In genomic region chr7:112828016-112828695, GRCm38 (mm10) we compare ENCODE assay signal across 11 mouse cellular contexts.
DNase-seq lines count a peak whose midpoint lies in the region; ATAC-seq and TF ChIP-seq lines count a peak whose summit lies in the region.
"Had no signal": no experiment of that assay in that cellular context is flagged by ENCODE, and none has a peak within 500 bp of the region (broad histone marks: within the 10 kb centered on the region; RNA-seq: fewer than 3 reads in every experiment).

No protein-coding gene starts in this region.

- no peak for TF ChIP-seq CTCF in forebrain, postnatal 0 days (IDR thresholded peaks at IDR 0.05; ENCODE audit: low read depth)
- no peak for TF ChIP-seq CTCF in ES-Bruce4 (IDR thresholded peaks at IDR 0.05; ENCODE audit: low read depth, low read length)

- TF ChIP-seq POLR2A in ES-Bruce4 (IDR thresholded peaks at IDR 0.05; ENCODE audit: insufficient read depth, low read length) = no peak

- H3K27me3 ChIP-seq in forebrain, embryonic 13.5 days = no peaks in the 10 kb centered on the region
- no peaks in the 10 kb centered on the region for H3K27me3 ChIP-seq in forebrain, postnatal 0 days (ENCODE audit: insufficient read depth, low read length)
- no peaks in the 10 kb centered on the region for H3K27me3 ChIP-seq in ES-Bruce4 (ENCODE audit: control insufficient read depth, insufficient read depth, low read length, poor library complexity, severe bottlenecking)
- no peaks in the 10 kb centered on the region for H3K27me3 ChIP-seq in intestine, embryonic 14.5 days (replicated peaks; ENCODE audit: control insufficient read depth, insufficient read depth, low read length)
- no peaks in the 10 kb centered on the region for H3K27me3 ChIP-seq in limb, embryonic 10.5 days (ENCODE audit: low read depth, poor library complexity, severe bottlenecking)
- H3K27me3 ChIP-seq: liver, embryonic 15.5 days; neural tube, embryonic 12.5 days had no signal

- H3K4me2 ChIP-seq in forebrain, embryonic 13.5 days = no peak overlapping the region
- H3K4me2 ChIP-seq in forebrain, postnatal 0 days (ENCODE audit: low read depth) = no peak overlapping the region
- no peak overlapping the region for H3K4me2 ChIP-seq in intestine, embryonic 14.5 days (ENCODE audit: low read length)
- H3K4me2 ChIP-seq: liver, embryonic 15.5 days; neural tube, embryonic 12.5 days had no signal

- 48% methylated on average over 10 of the region's 10 CpGs for WGBS in forebrain, embryonic 13.5 days
- 50% methylated on average over 10 of the region's 10 CpGs for WGBS in forebrain, postnatal 0 days
- 35% methylated on average over 10 of the region's 10 CpGs for WGBS in intestine, embryonic 14.5 days
- 46% methylated on average over 10 of the region's 10 CpGs for WGBS in limb, embryonic 10.5 days

- H3K27ac ChIP-seq in forebrain, embryonic 13.5 days = 0 out of 2 replicates have a peak overlapping the region, but pooled peaks have one; percentile 31
- H3K27ac ChIP-seq in forebrain, postnatal 0 days (ENCODE audit: low read depth, low read length) = no peak overlapping the region
- H3K27ac ChIP-seq in ES-Bruce4 (ENCODE audit: insufficient read depth, low read length) = peak overlapping the region; percentile 65
- H3K27ac ChIP-seq in intestine, embryonic 14.5 days (ENCODE audit: low read depth) = peak overlapping the region; percentile 36; the same call in 1 of the 2 replicates
- H3K27ac ChIP-seq in limb, embryonic 10.5 days = peak overlapping the region; percentile 68; the same call in 1 of the 2 replicates
- H3K27ac ChIP-seq: liver, embryonic 15.5 days; neural tube, embryonic 12.5 days had no signal

- no peak for DNase-seq in forebrain, postnatal 0 days
- DNase-seq in intestine, embryonic 14.5 days (ENCODE audit: low spot score) = no peak
- no peak for DNase-seq in limb, embryonic 10.5 days (ENCODE audit: low spot score)
- no peak for DNase-seq in layer of hippocampus, postnatal 36 days
- no peak for DNase-seq in spleen, adult 12 weeks (ENCODE audit: low spot score)
- DNase-seq in Muller cell, postnatal 12 days (ENCODE audit: inconsistent ontology term) = no peak
- DNase-seq: B cell, adult 2 months had no signal

- no peak overlapping the region for H3K4me3 ChIP-seq in forebrain, embryonic 13.5 days
- no peak overlapping the region for H3K4me3 ChIP-seq in forebrain, postnatal 0 days (ENCODE audit: low read depth, low read length)
- H3K4me3 ChIP-seq in ES-Bruce4 (ENCODE audit: low read depth, low read length) = no peak overlapping the region
- H3K4me3 ChIP-seq in intestine, embryonic 14.5 days (ENCODE audit: low read depth, low read length) = no peak overlapping the region
- H3K4me3 ChIP-seq in limb, embryonic 10.5 days = no peak overlapping the region
- H3K4me3 ChIP-seq: liver, embryonic 15.5 days; neural tube, embryonic 12.5 days had no signal

- TF ChIP-seq EP300 in ES-Bruce4 (IDR thresholded peaks at IDR 0.05; ENCODE audit: insufficient read depth, low read depth, low read length) = peak; percentile 80

- no peak for ATAC-seq in forebrain, embryonic 13.5 days
- no peak for ATAC-seq in forebrain, postnatal 0 days
- no peak for ATAC-seq in intestine, embryonic 14.5 days (replicated peaks; ENCODE audit: low FRiP score, low TSS enrichment, low read depth)

- H3K9me3 ChIP-seq in forebrain, embryonic 13.5 days (replicated peaks) = no peaks in the 10 kb centered on the region
- no peaks in the 10 kb centered on the region for H3K9me3 ChIP-seq in forebrain, postnatal 0 days (ENCODE audit: low read length)
- no peaks in the 10 kb centered on the region for H3K9me3 ChIP-seq in ES-Bruce4 (replicated peaks; ENCODE audit: control insufficient read depth, insufficient read depth, low read length, poor library complexity, severe bottlenecking)
- no peaks in the 10 kb centered on the region for H3K9me3 ChIP-seq in intestine, embryonic 14.5 days (ENCODE audit: control insufficient read depth, low read length)
- no peaks in the 10 kb centered on the region for H3K9me3 ChIP-seq in limb, embryonic 10.5 days (replicated peaks)
- H3K9me3 ChIP-seq: liver, embryonic 15.5 days; neural tube, embryonic 12.5 days had no signal

- peak overlapping the region; percentile 12; the same call in 1 of the 2 replicates for H3K9ac ChIP-seq in forebrain, embryonic 13.5 days
- no peak overlapping the region for H3K9ac ChIP-seq in forebrain, postnatal 0 days
- no peak overlapping the region for H3K9ac ChIP-seq in ES-Bruce4 (ENCODE audit: low read depth, poor library complexity, severe bottlenecking)
- H3K9ac ChIP-seq in intestine, embryonic 14.5 days (ENCODE audit: low read length) = no peak overlapping the region
- H3K9ac ChIP-seq: liver, embryonic 15.5 days; neural tube, embryonic 12.5 days had no signal

- H3K4me1 ChIP-seq in forebrain, embryonic 13.5 days = peaks cover 62% of the 10 kb centered on the region
- peaks cover 23% of the 10 kb centered on the region for H3K4me1 ChIP-seq in forebrain, postnatal 0 days (ENCODE audit: insufficient read depth)
- peaks cover 15% of the 10 kb centered on the region for H3K4me1 ChIP-seq in ES-Bruce4 (ENCODE audit: control insufficient read depth, insufficient read depth, low read length)
- H3K4me1 ChIP-seq in intestine, embryonic 14.5 days (replicated peaks; ENCODE audit: control insufficient read depth, insufficient read depth, low read length) = peaks cover 51% of the 10 kb centered on the region
- peaks cover 81% of the 10 kb centered on the region for H3K4me1 ChIP-seq in limb, embryonic 10.5 days

- H3K36me3 ChIP-seq in forebrain, embryonic 13.5 days (ENCODE audit: poor library complexity, severe bottlenecking) = no peaks in the 10 kb centered on the region
- no peaks in the 10 kb centered on the region for H3K36me3 ChIP-seq in forebrain, postnatal 0 days (ENCODE audit: insufficient read depth)
- no peaks in the 10 kb centered on the region for H3K36me3 ChIP-seq in ES-Bruce4 (ENCODE audit: control insufficient read depth, insufficient read depth, low read length, poor library complexity, severe bottlenecking)
- no peaks in the 10 kb centered on the region for H3K36me3 ChIP-seq in intestine, embryonic 14.5 days (ENCODE audit: control insufficient read depth, insufficient read depth, low read length)
- H3K36me3 ChIP-seq in limb, embryonic 10.5 days = no peaks in the 10 kb centered on the region
- H3K36me3 ChIP-seq: liver, embryonic 15.5 days; neural tube, embryonic 12.5 days had no signal
